Comparison of ENCODE assay signal across 11 mouse cellular contexts in the genomic region with DNA sequence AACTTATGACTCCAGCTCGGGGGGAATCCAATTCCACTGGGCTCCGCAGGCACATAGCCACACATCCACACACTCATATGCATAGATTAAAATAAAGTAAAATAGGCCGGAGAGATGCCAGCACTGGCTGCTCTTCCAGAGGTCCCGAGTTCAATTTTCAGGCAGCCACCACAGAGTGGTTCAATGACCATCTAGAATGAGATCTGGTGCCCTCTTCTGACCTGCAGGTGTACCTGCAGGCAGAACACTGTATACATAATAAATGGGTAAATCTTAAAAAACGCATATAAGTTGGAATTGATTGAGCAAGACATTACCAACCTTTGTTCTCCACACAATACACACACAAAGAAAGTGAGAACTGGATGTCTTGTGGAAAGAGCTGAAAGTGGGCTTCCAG. TPM values are rescaled to one million over a fixed set of nuclear protein-coding genes. Genes with fewer than 3 reads are reported as not detected.
A peak's percentile ranks its signal among the peaks of the same experiment; 100 is the strongest.
DNase-seq lines count a peak whose midpoint lies in the region; ATAC-seq and TF ChIP-seq lines count a peak whose summit lies in the region.
"Had no signal": no experiment of that assay in that cellular context is flagged by ENCODE, and none has a peak within 500 bp of the region (broad histone marks: within the 10 kb centered on the region; RNA-seq: fewer than 3 reads in every experiment).

No protein-coding gene starts in this region.

- 44% methylated on average over 5 of the region's 5 CpGs for WGBS in heart, postnatal 0 days
- WGBS in heart, embryonic 11.5 days (ENCODE audit: insufficient replicate concordance): 49% methylated on average over 5 of the region's 5 CpGs

- no peaks in the 10 kb centered on the region for H3K9me3 ChIP-seq in heart, postnatal 0 days (replicated peaks; ENCODE audit: control insufficient read depth, low read length)
- no peaks in the 10 kb centered on the region for H3K9me3 ChIP-seq in heart, embryonic 11.5 days (replicated peaks; ENCODE audit: control insufficient read depth, low read length)
- H3K9me3 ChIP-seq in MEL (replicated peaks; ENCODE audit: insufficient read depth, low read length): no peaks in the 10 kb centered on the region
- H3K9me3 ChIP-seq: heart, embryonic 15.5 days had no signal

- DNase-seq in heart, postnatal 0 days (ENCODE audit: low spot score): peak; percentile 30
- DNase-seq in lung, postnatal 10 days: peak; percentile 51
- DNase-seq in lung, postnatal 14 days: no peak
- peak; percentile 71 for DNase-seq in MEL (ENCODE audit: low read depth, low spot score)
- DNase-seq in naive thymus-derived CD4-positive, alpha-beta T cell, adult 2 months (ENCODE audit: low read depth): peak; percentile 67
- DNase-seq in right cerebral cortex, postnatal 14 days: no peak
- no peak for DNase-seq in urinary bladder, postnatal 14 days (ENCODE audit: low spot score)
- DNase-seq: layer of hippocampus, adult 9-11 months had no signal

- no peak overlapping the region for H3K27ac ChIP-seq in heart, postnatal 0 days (ENCODE audit: low read depth)
- H3K27ac ChIP-seq in heart, embryonic 11.5 days (ENCODE audit: low read depth, low read length): no peak overlapping the region
- H3K27ac ChIP-seq in MEL (ENCODE audit: control insufficient read depth, low read depth, low read length): no peak overlapping the region
- H3K27ac ChIP-seq: heart, embryonic 15.5 days had no signal

- H3K9ac ChIP-seq in heart, postnatal 0 days (replicated peaks; ENCODE audit: low read depth, low read length): no peak overlapping the region
- no peak overlapping the region for H3K9ac ChIP-seq in heart, embryonic 11.5 days (ENCODE audit: low read depth, low read length)
- H3K9ac ChIP-seq in MEL (ENCODE audit: control insufficient read depth, low read depth, low read length, poor library complexity, severe bottlenecking): no peak overlapping the region
- H3K9ac ChIP-seq: heart, embryonic 15.5 days had no signal

- peaks cover 13% of the 10 kb centered on the region for H3K27me3 ChIP-seq in heart, postnatal 0 days (ENCODE audit: control insufficient read depth, insufficient read depth, low read length)
- peaks cover 13% of the 10 kb centered on the region for H3K27me3 ChIP-seq in heart, embryonic 11.5 days (ENCODE audit: control insufficient read depth, insufficient read depth, low read length)
- no peaks in the 10 kb centered on the region for H3K27me3 ChIP-seq in MEL (ENCODE audit: control insufficient read depth in 1 of 2, insufficient read depth in 2 of 2, low read length in 2 of 2)

- no peak for TF ChIP-seq POLR2A in MEL (IDR thresholded peaks at IDR 0.05; ENCODE audit: control insufficient read depth in 1 of 2, insufficient read depth in 1 of 2, low read depth in 1 of 2, low read length in 2 of 2, poor library complexity in 1 of 2)

- H3K79me2 ChIP-seq in MEL (ENCODE audit: control insufficient read depth, insufficient read depth, low read length, poor library complexity): no peaks in the 10 kb centered on the region

- ATAC-seq in heart, postnatal 0 days (ENCODE audit: insufficient read depth, low read depth): no peak
- ATAC-seq in heart, embryonic 11.5 days (replicated peaks; ENCODE audit: insufficient number of reproducible peaks, low FRiP score, low TSS enrichment): no peak

- peaks cover 10% of the 10 kb centered on the region; the same call in 1 of the 2 replicates for H3K4me1 ChIP-seq in heart, postnatal 0 days (ENCODE audit: control insufficient read depth, insufficient read depth)
- peaks cover 8% of the 10 kb centered on the region for H3K4me1 ChIP-seq in heart, embryonic 11.5 days (ENCODE audit: control insufficient read depth, insufficient read depth, low read length)
- H3K4me1 ChIP-seq in MEL (ENCODE audit: control insufficient read depth in 1 of 2, insufficient read depth in 2 of 2, low read length in 2 of 2): peaks cover 0 to 4% of the 10 kb centered on the region in 2 experiments; a peak in 1 of 4 replicates

- H3K36me3 ChIP-seq in heart, postnatal 0 days (replicated peaks; ENCODE audit: control insufficient read depth, insufficient read depth, low read length): no peaks in the 10 kb centered on the region
- no peaks in the 10 kb centered on the region for H3K36me3 ChIP-seq in heart, embryonic 11.5 days (ENCODE audit: control insufficient read depth, insufficient read depth, low read length)
- H3K36me3 ChIP-seq in MEL (ENCODE audit: control insufficient read depth in 1 of 2, insufficient read depth in 2 of 2, low read length in 2 of 2): no peaks in the 10 kb centered on the region; a peak in 1 of 4 replicates
- H3K36me3 ChIP-seq: heart, embryonic 15.5 days had no signal

- peak; percentile 55 for TF ChIP-seq CTCF in heart, postnatal 0 days (IDR thresholded peaks at IDR 0.05; ENCODE audit: low read depth)
- TF ChIP-seq CTCF in MEL (IDR thresholded peaks at IDR 0.05 in 2 of 3, conservative IDR thresholded peaks at IDR 0.05 in 1 of 3; ENCODE audit: control insufficient read depth in 1 of 3, insufficient read depth in 1 of 3, low read depth in 2 of 3, low read length in 3 of 3, poor library complexity in 1 of 3, severe bottlenecking in 1 of 3): peak; percentile 57 to 83 (median 71)

- TF ChIP-seq EP300 in heart, postnatal 0 days (IDR thresholded peaks at IDR 0.05; ENCODE audit: low read depth): no peak
- no peak for TF ChIP-seq EP300 in MEL (IDR thresholded peaks at IDR 0.05; ENCODE audit: low read depth in 1 of 2, low read length in 2 of 2)

- TF ChIP-seq RAD21 in MEL (IDR thresholded peaks at IDR 0.05; ENCODE audit: low read depth, low read length): peak; percentile 75

- no peak overlapping the region for H3K4me2 ChIP-seq in heart, postnatal 0 days (ENCODE audit: low read depth, low read length)
- no peak overlapping the region for H3K4me2 ChIP-seq in heart, embryonic 11.5 days
- H3K4me2 ChIP-seq: heart, embryonic 15.5 days had no signal

- no peak overlapping the region for H3K4me3 ChIP-seq in heart, postnatal 0 days (ENCODE audit: low read depth, low read length)
- H3K4me3 ChIP-seq in heart, embryonic 11.5 days (ENCODE audit: low read depth, low read length): no peak overlapping the region
- no peak overlapping the region for H3K4me3 ChIP-seq in MEL (ENCODE audit: control insufficient read depth in 1 of 2, insufficient read depth in 1 of 2, low read depth in 2 of 2, low read length in 2 of 2)
- H3K4me3 ChIP-seq: heart, embryonic 15.5 days had no signal

TF ChIP-seq in MEL, 35 proteins besides CTCF, POLR2A, EP300 and RAD21:
- peak; percentile 65 for TF ChIP-seq ZC3H11A (IDR thresholded peaks at IDR 0.05; ENCODE audit: low read depth, low read length)
- no peak for TF ChIP-seq MXI1 (IDR thresholded peaks at IDR 0.05; ENCODE audit: low read depth, low read length)
- 0 out of 2 replicates have a peak, but pooled peaks have one; percentile 40 for TF ChIP-seq MYC (IDR thresholded peaks at IDR 0.05; ENCODE audit: low read depth, low read length)
- 0 out of 2 replicates have a peak, but pooled peaks have one; percentile 41 for TF ChIP-seq SIN3A (IDR thresholded peaks at IDR 0.05; ENCODE audit: low read length)
- TF ChIP-seq SMC3 (IDR thresholded peaks at IDR 0.05; ENCODE audit: low read depth, low read length): peak; percentile 71
TF ChIP-seq in MEL: peak in this region for 4.

RNA-seq across cellular contexts. Expression of a gene that starts 12.6 kb away (rescaled TPM):
- not detected in 2 replicates for total RNA-seq in heart, postnatal 0 days (2014; rRNA removed; ENCODE audit: low replicate concordance)
- polyA plus RNA-seq in heart, postnatal 0 days (2015; fragmentation: Nextera tagmentation; extraction: Ambion mirVana): 0.16 and 0.27 TPM in 2 replicates
- not detected in 2 replicates for polyA plus RNA-seq in heart, embryonic 11.5 days (2014; fragmentation: Nextera tagmentation; extraction: Ambion mirVana)
- total RNA-seq in MEL (2012; rRNA removed): 0.10 TPM in 1 of 2 replicates, not detected in the other
- under 1 TPM in 1 of 2 experiments, not detected in 1; 0.08 TPM for polyA plus RNA-seq in MEL (2012; ENCODE audit: insufficient read depth in 1 of 2, insufficient read length in 2 of 2, low read depth in 1 of 2, low replicate concordance in 2 of 2, missing spikeins in 1 of 2)
- total RNA-seq: neutrophil, adult 5-6 weeks had no signal

RNA-seq across cellular contexts. Expression of a gene that starts 19.0 kb away (rescaled TPM):
- 7.5 and 12.7 TPM in 2 replicates for total RNA-seq in heart, postnatal 0 days (2014; rRNA removed; ENCODE audit: low replicate concordance)
- 3.4 and 3.9 TPM in 2 replicates for polyA plus RNA-seq in heart, postnatal 0 days (2015; fragmentation: Nextera tagmentation; extraction: Ambion mirVana)
- polyA plus RNA-seq in heart, embryonic 11.5 days (2014; fragmentation: Nextera tagmentation; extraction: Ambion mirVana): 10.0 and 10.5 TPM in 2 replicates
- total RNA-seq in MEL (2012; rRNA removed): 0.20 and 0.35 TPM in 2 replicates
- polyA plus RNA-seq in MEL (2012; ENCODE audit: insufficient read depth in 1 of 2, insufficient read length in 2 of 2, low read depth in 1 of 2, low replicate concordance in 2 of 2, missing spikeins in 1 of 2): under 1 TPM in 1 of 2 experiments, not detected in 1; 0.81 TPM
- total RNA-seq: neutrophil, adult 5-6 weeks had no signal

RNA-seq across cellular contexts. Expression of a gene that starts 26.3 kb away (rescaled TPM):
- 63.1 and 99.0 TPM in 2 replicates for total RNA-seq in heart, postnatal 0 days (2014; rRNA removed; ENCODE audit: low replicate concordance)
- 36.2 and 37.1 TPM in 2 replicates for polyA plus RNA-seq in heart, postnatal 0 days (2015; fragmentation: Nextera tagmentation; extraction: Ambion mirVana)
- 69.1 and 77.3 TPM in 2 replicates for polyA plus RNA-seq in heart, embryonic 11.5 days (2014; fragmentation: Nextera tagmentation; extraction: Ambion mirVana)
- total RNA-seq in MEL (2012; rRNA removed): 54.0 and 54.4 TPM in 2 replicates
- polyA plus RNA-seq in MEL (2012; ENCODE audit: insufficient read depth in 1 of 2, insufficient read length in 2 of 2, low read depth in 1 of 2, low replicate concordance in 2 of 2, missing spikeins in 1 of 2): 100 to 1,000 TPM in 1 of 2 experiments, 10 to 100 TPM in 1; 73.1 to 107 TPM

RNA-seq across cellular contexts. Expression of a gene that starts 30.7 kb away (rescaled TPM):
- 152 and 173 TPM in 2 replicates for total RNA-seq in heart, postnatal 0 days (2014; rRNA removed; ENCODE audit: low replicate concordance)
- polyA plus RNA-seq in heart, postnatal 0 days (2015; fragmentation: Nextera tagmentation; extraction: Ambion mirVana): 271 and 300 TPM in 2 replicates
- polyA plus RNA-seq in heart, embryonic 11.5 days (2014; fragmentation: Nextera tagmentation; extraction: Ambion mirVana): 179 and 194 TPM in 2 replicates
- 317 and 339 TPM in 2 replicates for total RNA-seq in MEL (2012; rRNA removed)
- polyA plus RNA-seq in MEL (2012; ENCODE audit: insufficient read depth in 1 of 2, insufficient read length in 2 of 2, low read depth in 1 of 2, low replicate concordance in 2 of 2, missing spikeins in 1 of 2): 100 to 1,000 TPM; 254 to 715 TPM

RNA-seq across cellular contexts. Expression of a gene that starts 41.8 kb away (rescaled TPM):
- total RNA-seq in heart, postnatal 0 days (2014; rRNA removed; ENCODE audit: low replicate concordance): 31.7 and 61.1 TPM in 2 replicates
- 44.8 and 51.7 TPM in 2 replicates for polyA plus RNA-seq in heart, postnatal 0 days (2015; fragmentation: Nextera tagmentation; extraction: Ambion mirVana)
- polyA plus RNA-seq in heart, embryonic 11.5 days (2014; fragmentation: Nextera tagmentation; extraction: Ambion mirVana): 57.3 and 61.4 TPM in 2 replicates
- 78.6 and 83.4 TPM in 2 replicates for total RNA-seq in MEL (2012; rRNA removed)
- polyA plus RNA-seq in MEL (2012; ENCODE audit: insufficient read depth in 1 of 2, insufficient read length in 2 of 2, low read depth in 1 of 2, low replicate concordance in 2 of 2, missing spikeins in 1 of 2): 10 to 100 TPM in 1 of 2 experiments, not detected in 1; 82.1 TPM

Comparison
In these comparisons a context has a peak if more than half of its experiments do, and no peak if none do; other contexts are left out.
1. DNase-seq: peak in heart, postnatal 0 days (single experiment), lung, postnatal 10 days (single experiment), MEL (single experiment) and naive thymus-derived CD4-positive, alpha-beta T cell, adult 2 months (single experiment); none in lung, postnatal 14 days (single experiment), right cerebral cortex, postnatal 14 days (single experiment) and urinary bladder, postnatal 14 days (single experiment).